Mouse (Mus musculus) T-helper 17 cell (primary cell): ENCODE results near the gene Cbx5.
"Not testable (repeated sequence)": the region's sequence is repeated elsewhere in the genome, so short reads cannot be mapped to it uniquely, and the experiment has no call there.

Source experiments
- in situ Hi-C, 2 experiments: fragments of 300-600 bp; cut with MboI, MseI; formaldehyde crosslinking; loops; 1 replicate in 1 of 2; 2 replicates in 1 of 2; pipeline ENCODE4 v1.15.1; 2025; ENCODE audit warnings: high pct_unique_total_duplicates in 2 of 2

The Cbx5 gene

DNA sequence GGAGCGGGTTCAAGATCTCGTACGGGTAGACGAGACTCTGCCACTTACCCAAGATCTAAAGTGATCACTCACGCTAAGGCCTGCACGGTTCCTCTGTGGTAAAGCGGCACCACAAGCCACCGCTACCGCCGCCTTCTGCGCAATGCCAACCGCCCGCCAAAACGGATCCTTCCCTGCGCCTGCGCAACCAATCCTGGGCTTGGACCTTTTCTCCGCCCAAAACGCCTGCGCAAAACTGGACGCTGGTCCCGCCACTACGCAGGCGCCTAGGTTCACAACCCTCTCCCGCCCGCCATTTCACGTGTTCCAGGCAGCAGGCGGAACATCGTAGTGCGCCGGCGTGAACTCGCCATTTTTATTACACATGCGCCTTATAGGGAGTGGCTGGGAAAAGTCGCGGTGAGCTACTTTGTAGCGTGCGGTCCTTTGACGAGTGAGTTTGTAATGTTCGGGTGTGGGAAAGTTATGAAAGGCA is at the start of gene Cbx5:
Gene Cbx5 (minus strand): TSS at position 132 of the 475 bp plus-strand sequence.
- in situ Hi-C loops = loop anchor here in 1 of 2 experiments (25.0 kb wide), 1 partner anchor 727 kb away; the partner anchor contains the start of genes Gm10337, Map3k12, Npff and Tarbp2

DNA sequence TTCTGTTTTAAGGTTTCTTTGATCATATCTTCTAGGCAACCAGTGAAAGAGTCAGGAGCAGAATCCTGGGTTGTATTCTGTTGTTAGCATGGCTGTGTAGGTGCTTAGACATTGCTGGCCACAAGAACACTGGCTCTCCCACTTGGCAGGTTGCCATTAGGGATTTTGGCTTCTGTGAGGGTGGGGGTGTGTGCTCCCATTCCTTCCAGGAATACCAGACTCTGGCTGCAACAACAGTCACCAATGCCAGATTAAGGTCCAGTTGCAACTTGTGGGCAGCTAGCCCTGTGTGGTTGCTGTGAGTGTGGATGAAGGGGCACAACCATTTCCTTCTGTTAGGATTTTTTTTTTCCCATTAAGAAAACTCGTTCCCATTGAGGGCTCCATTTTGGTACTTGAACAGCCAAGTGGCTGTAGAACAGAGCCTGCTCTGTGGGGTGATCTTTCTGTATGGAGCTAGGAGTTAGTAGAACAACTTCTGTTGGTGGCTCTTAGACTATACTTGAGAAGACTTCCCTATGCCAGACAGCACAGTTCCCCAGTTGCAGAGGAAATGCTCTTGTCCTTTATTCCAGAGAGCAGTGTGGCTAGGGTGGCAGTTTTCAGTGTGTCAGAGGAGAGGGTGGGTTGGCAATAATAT is 46.3 kb upstream of the Cbx5 start:
- in situ Hi-C loops = no loop called here

DNA sequence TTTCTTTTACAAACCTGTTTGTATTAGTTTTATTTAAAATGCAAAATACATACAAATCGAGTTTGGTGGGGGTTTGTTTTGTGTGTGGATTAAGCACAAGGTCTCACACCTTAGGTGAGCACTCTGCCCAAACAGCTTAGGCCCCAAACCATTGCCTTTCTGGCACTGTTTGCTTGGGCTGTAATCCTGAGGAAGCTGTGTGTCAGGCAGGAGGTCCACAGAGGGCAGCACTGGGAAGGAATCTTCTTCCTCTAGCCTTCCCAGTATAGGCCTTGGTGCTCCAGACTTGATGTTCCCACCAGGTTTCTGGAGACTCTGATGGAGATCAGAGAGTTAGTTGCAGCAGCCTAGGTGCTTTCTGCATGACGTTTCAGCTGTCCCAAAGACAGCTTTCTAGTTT is 45.0 kb upstream of the Cbx5 start:
- in situ Hi-C loops = no loop called here

DNA sequence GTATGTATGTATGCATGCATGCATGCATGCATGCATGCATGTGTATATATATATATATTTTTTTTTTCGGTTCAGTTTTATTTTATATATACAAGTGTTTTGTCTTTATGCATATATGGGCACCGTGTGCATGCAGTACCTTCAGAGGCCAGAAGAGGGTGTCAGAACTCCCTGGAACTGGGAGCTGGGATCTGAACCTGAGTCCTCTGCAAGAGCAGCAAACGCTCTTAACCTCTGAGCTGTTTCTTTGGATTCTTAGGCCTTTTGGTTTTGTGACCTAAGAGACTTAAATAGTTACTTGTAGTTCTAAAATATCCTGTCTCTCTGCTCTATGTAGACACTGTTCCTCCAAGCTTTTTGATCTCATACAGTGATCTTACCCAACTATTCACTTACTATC is 44.5 kb upstream of the Cbx5 start:
- in situ Hi-C loops = no loop called here

DNA sequence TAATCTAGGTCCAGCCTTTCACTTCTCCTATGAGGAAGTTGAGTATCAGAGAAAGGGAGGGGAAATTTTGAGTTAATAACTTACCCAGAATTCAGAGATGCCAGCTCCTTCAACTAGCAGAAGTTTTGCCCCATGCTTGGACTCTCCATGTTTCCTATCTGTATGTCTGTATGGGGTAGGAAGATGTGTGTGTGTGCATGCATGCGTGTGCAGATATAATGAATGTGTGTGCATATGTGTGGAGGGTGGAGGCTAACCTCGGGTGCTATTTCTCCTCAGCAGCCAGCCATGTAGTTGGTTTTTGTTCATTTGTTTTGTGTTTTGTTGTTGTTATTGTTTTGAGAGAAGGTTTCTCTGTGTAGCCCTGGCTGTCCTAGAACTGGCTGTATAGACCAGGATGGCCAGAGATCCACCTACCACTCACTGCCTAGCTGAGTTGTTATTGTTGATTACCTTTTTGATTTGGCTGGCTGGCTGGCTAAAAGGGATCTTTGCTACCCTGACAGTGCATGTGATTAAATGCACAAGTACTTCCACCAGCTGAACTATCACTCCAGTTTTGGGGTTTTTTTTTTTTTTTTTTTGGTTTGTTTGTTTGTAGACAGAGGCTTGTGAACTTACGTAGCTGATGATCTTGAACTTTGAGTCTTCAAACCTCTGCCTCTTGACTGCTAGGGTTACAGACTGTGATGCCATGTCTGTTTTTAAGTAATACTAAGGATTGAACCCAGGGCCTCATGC is 42.0 kb upstream of the Cbx5 start:
- in situ Hi-C loops = no loop called here

DNA sequence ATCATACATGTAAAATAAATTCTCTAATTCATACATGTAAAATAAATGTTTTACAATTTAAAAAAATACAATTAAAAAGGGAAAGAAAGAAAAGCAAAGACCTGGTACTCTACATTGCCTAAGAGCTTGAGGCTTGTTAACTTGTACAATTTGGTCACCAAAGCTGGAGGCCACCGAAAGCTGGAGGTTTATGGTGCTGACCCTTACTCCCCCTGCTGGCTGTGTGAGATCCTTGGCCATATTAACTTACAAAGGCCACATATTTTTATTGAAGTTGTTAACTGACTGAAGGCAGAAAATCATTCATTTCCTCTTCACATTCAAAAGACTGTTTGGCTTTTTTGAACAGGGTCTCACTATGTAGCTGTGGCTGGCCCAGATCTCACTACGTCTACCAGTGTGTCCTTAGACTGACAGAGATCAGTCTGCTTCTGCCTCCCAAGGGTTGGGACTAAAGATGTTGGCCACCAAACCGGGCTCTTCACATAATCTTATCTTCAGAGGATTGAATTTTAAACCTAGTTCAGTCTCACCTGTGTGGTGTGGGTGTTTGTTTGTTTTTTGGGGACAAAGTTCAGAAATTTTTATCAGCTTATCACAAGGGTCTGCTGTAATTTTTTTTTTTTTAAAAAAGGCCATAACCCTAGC is 41.3 kb upstream of the Cbx5 start:
- in situ Hi-C loops = no loop called here

DNA sequence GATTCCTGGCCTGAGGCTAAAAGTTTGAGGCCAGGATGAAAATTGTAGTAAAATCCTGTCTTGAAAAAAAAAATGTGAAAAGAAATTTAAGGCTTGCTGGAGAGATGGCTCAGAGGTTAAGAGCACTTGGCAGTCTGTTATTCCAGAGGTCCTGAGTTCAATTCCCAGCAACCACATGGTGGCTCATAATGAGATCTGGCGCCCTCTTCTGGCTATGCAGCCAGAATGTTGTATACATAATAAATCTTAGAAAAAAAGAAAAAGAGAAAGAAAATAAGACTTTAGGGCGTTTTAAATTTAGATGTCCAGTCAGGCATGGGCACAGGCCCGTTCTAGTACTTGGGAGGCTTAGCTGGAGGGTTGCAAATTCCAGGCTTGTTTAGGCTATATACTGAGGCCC is 40.1 kb upstream of the Cbx5 start:
- in situ Hi-C loops = no loop called here

DNA sequence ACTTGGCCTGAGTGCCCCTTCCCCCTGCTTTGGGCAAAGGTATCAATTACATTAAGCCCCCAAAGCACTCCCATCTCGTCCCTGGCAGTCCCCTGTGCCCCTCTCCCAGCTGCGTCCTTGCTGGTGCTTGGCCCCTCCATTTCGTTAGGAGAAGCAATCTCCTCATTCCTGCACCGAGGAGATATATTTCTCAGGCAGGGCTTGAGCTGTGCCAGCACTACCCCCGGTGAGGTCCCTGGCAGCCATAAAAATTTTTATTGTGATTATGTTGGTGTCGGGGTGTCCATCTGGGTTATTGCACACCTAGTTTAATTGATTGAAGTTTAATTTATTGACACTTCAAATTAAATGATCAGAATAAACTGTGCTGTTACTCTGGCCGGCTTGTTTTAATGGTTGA is 38.3 kb upstream of the Cbx5 start:
- in situ Hi-C loops = no loop called here

DNA sequence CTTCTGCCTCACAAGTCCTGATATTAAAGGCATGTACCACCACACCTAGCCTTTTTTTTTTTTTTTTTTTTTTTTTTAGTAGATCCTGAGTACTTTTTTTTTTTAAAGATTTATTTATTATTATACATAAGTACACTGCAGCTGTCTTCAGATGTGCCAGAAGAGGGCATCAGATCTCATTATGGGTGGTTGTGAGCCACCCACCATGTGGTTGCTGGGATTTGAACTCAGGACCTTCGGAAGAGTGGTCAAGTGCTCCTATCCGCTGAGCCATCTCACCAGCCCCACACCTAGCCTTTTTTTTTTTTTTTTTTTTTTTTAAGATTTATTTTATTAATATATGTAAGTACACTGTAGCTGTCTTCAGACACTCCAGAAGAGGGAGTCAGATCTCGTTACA is 36.3 kb upstream of the Cbx5 start:
- in situ Hi-C loops = not testable (repeated sequence)

DNA sequence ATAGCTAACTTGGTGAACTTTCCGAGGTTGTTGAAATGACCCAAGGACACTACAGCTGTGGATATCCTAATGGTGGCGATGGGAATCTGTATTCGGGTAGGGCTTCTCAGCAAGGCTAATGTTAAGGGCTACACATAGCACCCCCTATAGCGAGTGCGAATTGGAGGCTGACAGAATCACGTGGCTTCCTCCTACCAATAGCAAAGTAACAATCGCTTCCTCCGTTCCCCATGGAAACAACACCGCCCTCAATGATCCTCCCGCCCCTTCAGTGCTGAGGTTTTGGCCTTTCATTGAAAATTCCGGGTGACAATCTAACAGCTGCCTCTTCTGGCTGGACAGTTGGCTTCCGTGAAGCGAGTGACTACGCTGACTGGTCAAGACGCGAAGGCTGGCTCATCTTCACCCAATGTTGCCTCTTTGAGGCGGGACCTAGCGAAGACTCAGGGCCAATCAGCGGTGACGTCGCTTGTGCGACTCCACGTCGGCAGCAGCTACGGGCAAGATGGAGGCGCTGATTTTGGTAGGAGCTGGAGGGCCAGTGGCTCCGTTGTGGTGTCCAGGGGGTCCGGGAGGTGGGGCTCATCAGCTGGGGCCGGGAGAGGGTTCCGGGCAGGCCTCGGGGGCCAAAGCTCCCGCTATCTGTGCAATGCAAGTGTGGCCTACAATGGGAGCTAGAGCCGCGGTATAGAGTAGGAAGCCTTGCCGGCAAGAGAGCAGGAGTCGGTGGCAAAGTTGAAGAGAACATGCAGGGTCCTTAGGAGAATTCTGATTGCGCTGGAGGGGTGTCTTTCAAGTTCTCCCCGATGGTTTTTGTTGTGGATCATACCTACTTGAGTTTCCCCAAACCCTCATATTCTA is 33.0 kb upstream of the Cbx5 start, which contains the start of gene Copz1:
Gene Copz1 (plus strand): TSS at position 296 of the 861 bp plus-strand sequence.
- in situ Hi-C loops = no loop called here

DNA sequence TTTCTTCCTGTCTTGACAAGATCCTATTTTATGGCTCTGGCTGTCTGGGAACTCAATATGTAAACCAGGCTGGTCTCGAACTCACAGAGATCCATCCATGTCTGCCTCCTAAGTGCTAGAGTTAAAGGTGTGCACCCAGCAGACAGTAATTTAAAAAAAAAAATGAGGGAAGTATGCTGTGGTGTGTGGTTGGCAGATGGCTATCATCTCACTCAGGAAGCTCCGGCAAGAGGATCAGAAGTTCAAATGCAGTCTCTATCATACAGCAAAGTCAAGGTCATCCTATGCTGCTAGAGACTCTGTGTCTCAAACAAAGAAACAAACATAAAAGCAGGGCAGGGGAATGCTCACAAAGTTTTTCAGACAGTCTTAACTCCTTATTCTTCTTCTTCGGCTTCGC is 29.3 kb upstream of the Cbx5 start:
- in situ Hi-C loops = no loop called here

DNA sequence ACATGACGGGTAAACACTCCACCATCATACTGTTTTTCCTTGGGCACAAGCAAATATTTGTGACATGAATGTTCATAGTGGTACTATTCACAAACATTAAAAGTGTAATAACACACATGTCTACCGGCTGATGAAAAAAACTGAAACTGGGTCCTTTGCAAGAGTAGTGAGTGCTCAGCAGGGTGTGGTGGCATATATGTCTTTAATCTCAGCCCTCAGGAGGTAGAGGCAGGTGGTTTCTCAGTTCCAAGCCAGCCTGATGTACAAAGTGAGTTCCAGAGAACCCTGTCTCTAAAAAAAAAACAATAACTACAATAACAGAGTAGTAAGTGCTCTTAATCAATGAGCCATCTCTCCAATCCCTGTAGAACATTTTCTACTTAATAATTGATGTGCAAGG is 25.2 kb upstream of the Cbx5 start:
- in situ Hi-C loops = no loop called here

DNA sequence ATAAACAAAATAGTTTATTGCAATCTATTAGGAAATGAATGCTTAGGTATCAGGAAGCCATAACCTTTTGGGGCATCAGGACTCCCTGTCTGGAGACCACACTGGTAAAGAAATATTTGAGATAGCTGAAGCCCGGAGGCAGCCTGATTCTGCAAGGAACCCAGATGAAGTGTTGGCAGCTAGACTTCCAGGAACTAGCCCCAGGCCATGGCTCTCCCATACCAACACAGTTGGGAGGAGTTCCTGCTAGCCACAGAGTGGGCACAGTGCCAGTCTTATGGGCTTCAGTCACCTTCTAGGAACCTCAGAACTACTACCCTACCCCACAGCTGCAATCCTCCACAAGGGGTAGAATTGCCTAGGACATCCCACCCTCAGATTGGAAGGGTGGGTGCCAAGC is 20.4 kb upstream of the Cbx5 start:
- in situ Hi-C loops = no loop called here

DNA sequence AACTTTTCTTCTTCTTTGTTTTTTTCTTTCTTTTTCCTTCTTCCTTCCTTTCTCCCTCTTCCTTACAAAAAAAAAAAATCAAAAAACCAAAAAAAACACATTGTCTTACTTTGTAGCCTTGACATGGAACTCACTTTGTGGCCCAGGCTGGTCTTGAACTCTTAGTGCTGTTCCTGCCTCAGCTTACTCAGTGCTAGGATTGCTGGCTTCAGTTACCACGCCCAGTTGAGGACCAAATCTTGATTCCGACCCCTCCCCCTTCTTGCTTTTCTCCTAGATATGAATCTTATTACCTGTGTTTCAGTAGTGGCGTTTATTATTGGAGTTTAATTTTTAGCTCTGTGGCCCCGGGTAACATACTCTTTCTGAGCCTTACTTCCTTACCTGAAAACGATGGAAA is 19.5 kb upstream of the Cbx5 start:
- in situ Hi-C loops = no loop called here

DNA sequence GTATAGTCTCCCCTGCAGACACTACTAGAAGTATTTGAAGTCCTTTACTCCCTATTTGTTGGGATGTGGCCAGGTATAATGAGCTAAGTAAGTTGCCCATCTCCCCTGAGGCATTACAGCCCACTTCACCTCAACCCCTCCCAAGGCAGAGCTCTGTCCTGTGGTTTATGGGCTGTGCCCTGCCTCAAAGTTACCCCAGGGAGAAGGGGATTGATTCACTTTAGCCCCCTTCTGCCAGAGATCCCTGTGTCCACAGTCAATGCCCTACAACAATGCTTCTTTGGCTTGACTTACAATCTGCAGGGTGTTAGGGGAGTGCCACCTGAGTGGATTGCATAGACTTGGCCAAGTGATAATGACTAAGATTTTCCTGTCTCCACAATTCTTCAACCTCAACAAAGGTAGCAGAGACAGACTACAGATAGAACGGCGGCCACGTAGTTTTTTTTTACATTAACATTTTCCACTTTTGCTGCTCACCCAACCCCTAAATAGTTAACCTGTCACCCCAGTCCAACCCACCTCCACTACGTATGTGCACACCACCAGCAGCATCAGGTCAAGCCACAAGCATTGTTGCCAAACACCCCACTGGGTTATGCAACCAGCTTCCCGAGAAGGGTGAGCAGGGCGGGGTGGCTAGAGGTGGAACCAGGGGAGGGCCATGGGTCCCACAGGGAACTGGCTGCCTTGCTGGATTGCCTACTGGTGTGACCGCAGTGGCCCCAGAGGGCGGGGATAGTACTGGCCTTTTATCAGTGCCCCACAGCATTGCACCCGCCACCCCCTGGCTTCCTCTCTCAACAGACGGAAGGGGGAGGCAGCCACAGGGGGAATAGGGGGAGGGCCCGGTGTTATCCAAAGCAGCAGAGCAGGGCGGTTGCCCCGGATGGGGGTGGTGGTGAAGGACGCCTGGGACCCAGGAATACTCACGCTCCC is 18.4 kb upstream of the Cbx5 start, which contains the start of gene Nfe2:
Gene Nfe2 (minus strand): TSS at position 614 of the 939 bp plus-strand sequence.
- in situ Hi-C loops = no loop called here

DNA sequence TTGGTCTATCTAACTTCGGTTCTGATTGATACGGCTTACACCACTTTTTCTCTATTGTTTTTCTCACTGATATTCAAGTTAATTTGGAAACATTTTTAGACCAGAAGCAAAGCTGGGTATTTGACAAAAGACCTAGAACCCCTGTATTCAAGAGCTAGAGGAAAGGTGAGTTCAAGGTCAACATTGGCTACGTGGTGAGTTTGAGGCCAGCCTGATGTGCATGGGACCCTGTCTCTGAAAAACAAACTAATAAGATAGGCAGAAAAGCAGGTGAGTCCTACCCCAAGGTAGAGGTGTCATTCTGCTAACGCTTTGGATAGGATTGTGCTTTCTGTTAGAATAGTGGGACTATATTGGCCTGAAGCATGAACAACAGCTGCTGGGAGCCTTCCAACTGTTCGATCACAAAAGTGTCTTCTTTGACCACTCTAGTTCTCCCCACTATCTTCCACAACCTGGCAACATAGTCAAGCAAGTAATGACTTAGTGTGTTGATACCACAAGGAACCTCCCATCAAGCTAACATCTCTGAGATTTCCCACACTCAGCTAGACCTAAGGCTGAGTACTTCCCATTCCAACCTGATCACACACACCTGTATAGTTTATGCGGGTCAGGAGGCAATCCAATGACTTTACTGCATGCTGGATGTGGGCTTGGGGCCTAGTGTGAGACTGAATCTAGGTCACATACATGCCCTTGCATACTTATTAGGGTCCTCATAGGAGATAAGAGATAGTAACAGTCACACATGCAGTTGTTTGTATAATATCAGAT is 16.8 kb upstream of the Cbx5 start:
- in situ Hi-C loops = no loop called here

DNA sequence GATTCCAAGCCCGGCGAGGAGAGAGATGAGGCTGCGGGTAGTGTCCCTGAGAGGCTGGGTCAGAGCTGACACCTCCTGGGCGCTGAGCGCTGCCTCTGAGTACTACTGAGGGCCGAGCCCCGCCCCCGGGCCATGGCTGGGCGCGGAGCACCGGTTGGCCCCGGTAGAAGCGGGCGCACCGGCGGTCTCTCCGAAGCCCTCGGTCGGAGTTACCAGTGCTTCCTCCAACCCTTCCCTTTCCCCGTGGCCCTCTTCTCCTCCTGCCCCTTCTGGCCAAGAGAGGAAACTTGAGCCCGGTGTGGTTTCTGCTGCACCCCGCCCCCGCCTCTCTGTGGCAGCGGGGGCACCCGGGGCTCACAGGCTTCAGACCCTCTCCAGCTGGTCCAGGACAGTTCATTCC is 15.6 kb upstream of the Cbx5 start:
- in situ Hi-C loops = no loop called here

DNA sequence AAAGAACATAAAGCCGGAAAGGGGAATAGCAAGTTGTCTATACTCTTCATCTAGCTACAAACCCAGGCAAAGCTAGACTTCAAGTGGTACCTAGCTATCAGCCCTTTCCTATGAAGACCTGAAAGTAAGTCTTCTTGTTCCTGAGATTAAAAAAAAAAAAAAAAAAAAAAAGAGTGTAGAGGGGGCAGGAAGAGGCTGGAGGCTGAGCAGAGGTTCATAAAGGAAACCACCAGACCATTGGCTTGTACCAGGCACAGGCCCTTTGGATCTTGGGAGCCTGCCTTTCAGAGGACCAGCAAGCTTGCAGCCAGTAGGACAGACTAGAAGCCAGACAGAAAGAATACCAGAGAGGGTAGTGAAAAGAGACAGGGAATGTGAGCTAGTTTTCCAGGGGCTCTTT is 13.7 kb upstream of the Cbx5 start:
- in situ Hi-C loops = loop anchor here in 1 of 2 experiments (5.0 kb wide), 1 partner anchor 54 kb away; no protein-coding TSS in a partner anchor

DNA sequence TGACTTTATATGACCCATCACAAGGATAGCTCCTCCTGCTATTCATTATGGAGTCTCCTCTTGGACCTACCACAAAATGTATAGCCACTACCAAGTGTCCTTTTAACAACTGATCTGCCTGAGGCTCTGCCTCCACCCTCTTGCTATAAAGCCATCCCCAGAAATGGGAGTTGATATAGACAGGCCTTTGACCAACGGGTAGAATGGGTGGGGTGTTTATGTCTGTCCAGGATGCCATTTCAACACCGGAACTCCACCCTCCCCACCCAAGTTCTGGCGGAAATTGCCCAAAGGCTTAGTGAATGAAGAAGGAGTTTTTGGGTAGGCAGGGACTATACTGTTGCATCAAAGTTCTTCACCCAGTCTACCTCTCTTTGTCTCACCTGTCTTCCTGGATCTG is 13.0 kb upstream of the Cbx5 start:
- in situ Hi-C loops = loop anchor here in 1 of 2 experiments (5.0 kb wide), 1 partner anchor 55 kb away; no protein-coding TSS in a partner anchor
